Mouse (Mus musculus) stomach, adult 2 months (tissue): ENCODE results near the gene Cd47. TPM values are rescaled to one million over a fixed set of nuclear protein-coding genes. Genes with fewer than 3 reads are reported as not detected.

Experiments used
- polyA plus RNA-seq: library from polyadenylated mRNA; depleted of rRNA; stranded (reverse); fragments of >200 nt; gene quantifications from 2 replicates; pipeline ENCODE4 v1.2.3, GENCODE M21; 2012; rRNA removed

Cd47 gene
- 6.8 and 24.8 TPM in 2 replicates for polyA plus RNA-seq

GRCm38 (mm10) chr16:49799597-49800561 lies at the start of gene Cd47:
Gene Cd47, plus strand, starts transcription at chr16:49800533.

Other genes with a start within 250 kb of the Cd47 start
- gene Ift57, start 101.3 kb upstream of the Cd47 start, polyA plus RNA-seq: 0.52 and 0.67 TPM in 2 replicates